Mouse (Mus musculus): Measurements from ENCODE around the gene Wsb1. TPM values are rescaled to one million over a fixed set of nuclear protein-coding genes. Genes with fewer than 3 reads are reported as not detected.
A peak's percentile ranks its signal among the peaks of the same experiment; 100 is the strongest.

Wsb1 gene
- total and polyA plus RNA-seq, 3 experiments = 48.8 to 90.9 (median 57.0) TPM

- peak; percentile 45; the same call in 1 of the 2 replicates for TF ChIP-seq GATA1 (IDR thresholded peaks at IDR 0.05; ENCODE audit: low read depth, low read length)
- TF ChIP-seq MEF2A (IDR thresholded peaks at IDR 0.05; ENCODE audit: extremely low read depth, insufficient replicate concordance, low read depth, low read length, poor library complexity, severe bottlenecking) = peak; percentile 69; the same call in 1 of the 2 replicates
- TF ChIP-seq GABPA (IDR thresholded peaks at IDR 0.05; ENCODE audit: low read depth, low read length) = no peak
- peak; percentile 75 for TF ChIP-seq ELF1 (IDR thresholded peaks at IDR 0.05; ENCODE audit: low read depth, low read length)
- no peak for TF ChIP-seq ZMIZ1 (IDR thresholded peaks at IDR 0.05; ENCODE audit: low read depth, low read length)
- TF ChIP-seq MAFK (IDR thresholded peaks at IDR 0.05; ENCODE audit: borderline replicate concordance, low read depth, low read length) = no peak; the same call in 1 of the 2 replicates
- peak; percentile 86 for TF ChIP-seq SIN3A (IDR thresholded peaks at IDR 0.05; ENCODE audit: low read length)
- peak in 1 of 2 experiments; percentile 64; a peak in 2 of 4 replicates for TF ChIP-seq POLR2A (IDR thresholded peaks at IDR 0.05; ENCODE audit: control insufficient read depth in 1 of 2, insufficient read depth in 1 of 2, low read depth in 1 of 2, low read length in 2 of 2, poor library complexity in 1 of 2)
- no peak for TF ChIP-seq KAT2A (conservative IDR thresholded peaks at IDR 0.05; ENCODE audit: low read depth, low read length)
- peak; percentile 79; the same call in 1 of the 2 replicates for TF ChIP-seq MXI1 (IDR thresholded peaks at IDR 0.05; ENCODE audit: low read depth, low read length)
These were observed 33.0 kb upstream of the Wsb1 start (continued) for GRCm38 (mm10) chr11:79287447-79287846.

DNA sequence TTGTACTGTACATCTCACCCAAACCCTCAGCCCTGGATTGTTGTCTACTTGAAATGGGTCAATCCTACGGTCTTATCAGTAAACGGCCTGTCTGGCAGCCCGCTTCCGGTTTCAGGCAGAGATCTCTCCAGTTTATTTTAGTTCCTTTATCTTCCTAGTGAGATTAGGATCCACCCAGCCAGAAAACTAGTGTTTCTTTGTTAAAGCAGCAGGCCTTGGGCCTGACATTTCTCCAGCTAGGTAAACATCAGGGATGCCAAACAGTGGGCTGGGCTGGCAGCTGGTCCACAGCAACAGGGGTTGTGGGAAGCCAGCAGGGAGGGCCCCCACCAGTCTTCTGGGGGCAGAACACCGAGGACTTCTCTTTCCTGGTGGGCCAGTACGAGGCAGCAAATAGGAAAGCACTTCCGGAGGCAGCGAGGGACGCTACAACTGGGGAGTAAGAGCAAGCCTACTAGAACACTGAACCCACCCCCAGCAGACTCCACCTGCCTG lies 31.9 kb upstream of the Wsb1 start:
- Histone ChIP-seq H3K9ac (ENCODE audit: control insufficient read depth, low read depth, low read length, poor library complexity, severe bottlenecking) (peak overlapping the region; percentile 67), H3K79me2 (ENCODE audit: control insufficient read depth, insufficient read depth, low read length, poor library complexity) (no peaks in the 10 kb centered on the region), H3K36me3 (ENCODE audit: control insufficient read depth in 1 of 2, insufficient read depth in 2 of 2, low read length in 2 of 2) (peaks cover 0 to 20% of the 10 kb centered on the region in 2 experiments; a peak in 2 of 4 replicates), H3K27me3 (ENCODE audit: control insufficient read depth in 1 of 2, insufficient read depth in 2 of 2, low read length in 2 of 2) (no peaks in the 10 kb centered on the region), H3K9me3 (replicated peaks; ENCODE audit: insufficient read depth, low read length) (no peaks in the 10 kb centered on the region), H3K4me3 (ENCODE audit: control insufficient read depth in 1 of 2, insufficient read depth in 1 of 2, low read depth in 2 of 2, low read length in 2 of 2) (peak overlapping the region; percentile 44 to 46), H3K27ac (ENCODE audit: control insufficient read depth, low read depth, low read length) (peak overlapping the region; percentile 96), H3K4me1 (ENCODE audit: control insufficient read depth in 1 of 2, insufficient read depth in 2 of 2, low read length in 2 of 2) (peaks cover 15 to 37% of the 10 kb centered on the region in 2 experiments)
- peak; percentile 33; the same call in 1 of the 2 replicates for TF ChIP-seq ZNF384 (IDR thresholded peaks at IDR 0.05; ENCODE audit: low read depth, low read length)
- peak; percentile 61; the same call in 1 of the 2 replicates for TF ChIP-seq BHLHE40 (IDR thresholded peaks at IDR 0.05; ENCODE audit: borderline replicate concordance, low read depth, low read length)
- TF ChIP-seq POLR2A (IDR thresholded peaks at IDR 0.05; ENCODE audit: control insufficient read depth in 1 of 2, insufficient read depth in 1 of 2, low read depth in 1 of 2, low read length in 2 of 2, poor library complexity in 1 of 2) = peak in 1 of 2 experiments; percentile 61; a peak in 1 of 4 replicates
- peak; percentile 87 for TF ChIP-seq TCF12 (IDR thresholded peaks at IDR 0.05; ENCODE audit: low read depth, low read length)
- TF ChIP-seq MEF2A (IDR thresholded peaks at IDR 0.05; ENCODE audit: extremely low read depth, insufficient replicate concordance, low read depth, low read length, poor library complexity, severe bottlenecking) = peak; percentile 96; the same call in 1 of the 2 replicates
- no peak for TF ChIP-seq USF1 (IDR thresholded peaks at IDR 0.05; ENCODE audit: low read depth, low read length)
- TF ChIP-seq CHD2 (IDR thresholded peaks at IDR 0.05; ENCODE audit: low read length) = no peak
- no peak for TF ChIP-seq ZMIZ1 (IDR thresholded peaks at IDR 0.05; ENCODE audit: low read depth, low read length)
- peak; percentile 74 for TF ChIP-seq SIN3A (IDR thresholded peaks at IDR 0.05; ENCODE audit: low read length)
- peak; percentile 78; the same call in 1 of the 2 replicates for TF ChIP-seq ELF1 (IDR thresholded peaks at IDR 0.05; ENCODE audit: low read depth, low read length)
- TF ChIP-seq MAZ (IDR thresholded peaks at IDR 0.05; ENCODE audit: low read depth, low read length) = peak; percentile 13; the same call in 1 of the 2 replicates
- TF ChIP-seq HCFC1 (IDR thresholded peaks at IDR 0.05; ENCODE audit: low read depth, low read length) = peak; percentile 70
- peak; percentile 47 for TF ChIP-seq TBP (IDR thresholded peaks at IDR 0.05; ENCODE audit: low read depth, low read length)
- TF ChIP-seq MYC (IDR thresholded peaks at IDR 0.05; ENCODE audit: low read depth, low read length) = no peak
- peak; percentile 90 for TF ChIP-seq EP300 (IDR thresholded peaks at IDR 0.05; ENCODE audit: low read depth in 1 of 2, low read length in 2 of 2)
- TF ChIP-seq NRF1 (IDR thresholded peaks at IDR 0.05; ENCODE audit: insufficient read depth, low read depth, low read length, poor library complexity, severe bottlenecking) = no peak
- TF ChIP-seq MYB (IDR thresholded peaks at IDR 0.05; ENCODE audit: low read depth, low read length) = peak; percentile 80
- no peak for TF ChIP-seq ZKSCAN1 (IDR thresholded peaks at IDR 0.05; ENCODE audit: low read depth, low read length)
- peak; percentile 97 for TF ChIP-seq GATA1 (IDR thresholded peaks at IDR 0.05; ENCODE audit: low read depth, low read length)
- TF ChIP-seq RCOR1 (IDR thresholded peaks at IDR 0.05; ENCODE audit: low read depth, low read length) = peak; percentile 90
- peak; percentile 94 for TF ChIP-seq ETS1 (IDR thresholded peaks at IDR 0.05; ENCODE audit: low read depth, low read length)
- peak; percentile 55; the same call in 1 of the 2 replicates for TF ChIP-seq TAL1 (IDR thresholded peaks at IDR 0.05; ENCODE audit: low read length)
- TF ChIP-seq MXI1 (IDR thresholded peaks at IDR 0.05; ENCODE audit: low read depth, low read length) = peak; percentile 33; the same call in 1 of the 2 replicates
- peak; percentile 32; the same call in 1 of the 2 replicates for TF ChIP-seq NELFE (IDR thresholded peaks at IDR 0.05; ENCODE audit: low read depth, low read length)
- peak; percentile 90 for DNase-seq (ENCODE audit: low read depth, low spot score)

All from MEL (cell line).